Mouse (Mus musculus) cerebellum, adult 2 months (tissue): ENCODE measurements around the gene Cpsf4. TPM values are rescaled to one million over a fixed set of nuclear protein-coding genes. Genes with fewer than 3 reads are reported as not detected.
"Not testable (repeated sequence)": the region's sequence is repeated elsewhere in the genome, so short reads cannot be mapped to it uniquely, and the experiment has no call there.

Experiments
- DNase-seq, 2 experiments: peaks; one replicate each; pipeline ENCODE4 v3.0.0; 2021
- H3K27ac ChIP-seq: fragments of 200-500 bp; 2 replicates; pipeline ENCODE4 v1.5.1; 2012; ENCODE audit warnings: low read length, control low read depth, inconsistent platforms; ENCODE audit not compliant: insufficient read depth
- H3K27me3 ChIP-seq: fragments of 200-500 bp; 2 replicates; pipeline ENCODE4 v1.6.1; 2012; ENCODE audit warnings: inconsistent platforms, mild to moderate bottlenecking, low read length, moderate library complexity; ENCODE audit not compliant: control insufficient read depth, insufficient read depth
- H3K4me1 ChIP-seq: fragments of 200-500 bp; 2 replicates; pipeline ENCODE4 v1.6.1; 2011; ENCODE audit warnings: low read length; ENCODE audit not compliant: control insufficient read depth, insufficient read depth
- H3K4me3 ChIP-seq: fragments of 200-500 bp; replicated peaks from 2 replicates; pipeline ENCODE3; 2011; ENCODE audit warnings: mild to moderate bottlenecking, low read depth, low read length, control low read depth; ENCODE audit not compliant: insufficient read depth
- CTCF ChIP-seq: fragments of 200-500 bp; IDR thresholded peaks from 2 replicates; pipeline ENCODE4 v1.5.1; 2011; ENCODE audit warnings: low read depth, mild to moderate bottlenecking, control low read depth, low read length, moderate library complexity, borderline replicate concordance; ENCODE audit not compliant: insufficient read depth
- POLR2A ChIP-seq: fragments of 200-500 bp; IDR thresholded peaks from 2 replicates; pipeline ENCODE4 v1.6.1; 2011; ENCODE audit warnings: low read length, control low read depth, borderline replicate concordance; ENCODE audit not compliant: insufficient read depth
- WGBS: fragments of 180-500 bp; shearing (Covaris S2); methylation state at CpG from one replicate; pipeline ENCODE4 v1.1.7; 2018; 5-methylcytosine and 5-hydroxymethylcytosine counted together
- polyA plus RNA-seq: library from polyadenylated mRNA; depleted of rRNA; stranded (reverse); fragments of >200 nt; gene quantifications from 2 replicates; pipeline ENCODE4 v1.2.3, GENCODE M21; 2012

Cpsf4 gene
- polyA plus RNA-seq, 1 experiment, result 40.9 TPM

- Histone ChIP-seq H3K4me1 (peaks cover 6% of the 10 kb centered on the region; the same call in 1 of the 2 replicates), H3K4me3 (no peak overlapping the region), H3K27ac (no peak overlapping the region), H3K27me3 (no peaks in the 10 kb centered on the region)
- 96% methylated on average over 6 of the region's 6 CpGs for WGBS
- TF ChIP-seq POLR2A (no peak), CTCF (no peak)
- DNase-seq, result no peak
Observed at GRCm38 (mm10) chr5:145207385-145207784, 40.4 kb downstream of the Cpsf4 start.

- WGBS, result 87% methylated on average over 6 of the region's 6 CpGs
- TF ChIP-seq POLR2A (no peak), CTCF (no peak)
- H3K4me1 ChIP-seq, result peaks cover 6% of the 10 kb centered on the region; the same call in 1 of the 2 replicates
- no peak overlapping the region for H3K27ac ChIP-seq
- no peak overlapping the region for H3K4me3 ChIP-seq
- DNase-seq, result no peak
- no peaks in the 10 kb centered on the region for H3K27me3 ChIP-seq
Observed at GRCm38 (mm10) chr5:145207954-145208353, 40.9 kb downstream of the Cpsf4 start.

- 56% methylated on average over 11 of the region's 11 CpGs for WGBS
- not testable (repeated sequence) for H3K27me3 ChIP-seq, H3K4me3 ChIP-seq, H3K4me1 ChIP-seq, H3K27ac ChIP-seq, DNase-seq
Observed at GRCm38 (mm10) chr5:145208391-145208790, 41.4 kb downstream of the Cpsf4 start.

- Histone ChIP-seq H3K27ac (no peak overlapping the region), H3K4me3 (no peak overlapping the region), H3K27me3 (no peaks in the 10 kb centered on the region), H3K4me1 (no peaks in the 10 kb centered on the region)
- WGBS, result 94% methylated on average over 4 of the region's 4 CpGs
- TF ChIP-seq CTCF, result no peak
- TF ChIP-seq POLR2A, result no peak
- no peak for DNase-seq
Observed at GRCm38 (mm10) chr5:145211340-145211739, 44.3 kb downstream of the Cpsf4 start.

- H3K27me3 ChIP-seq, result no peaks in the 10 kb centered on the region
- H3K4me1 ChIP-seq, result no peaks in the 10 kb centered on the region
- TF ChIP-seq CTCF (no peak), POLR2A (no peak)
- no peak for DNase-seq
- no peak overlapping the region for H3K4me3 ChIP-seq
- 93% methylated on average over 4 of the region's 4 CpGs for WGBS
- H3K27ac ChIP-seq, result no peak overlapping the region
Observed at GRCm38 (mm10) chr5:145212216-145212615, 45.2 kb downstream of the Cpsf4 start.

- no peaks in the 10 kb centered on the region for H3K27me3 ChIP-seq
- H3K4me3 ChIP-seq, result no peak overlapping the region
- no peaks in the 10 kb centered on the region for H3K4me1 ChIP-seq
- no peak overlapping the region for H3K27ac ChIP-seq
- no peak for DNase-seq
- 97% methylated on average over 3 of the region's 3 CpGs for WGBS
- no peak for TF ChIP-seq CTCF
- TF ChIP-seq POLR2A, result no peak
Observed at GRCm38 (mm10) chr5:145213505-145213904, 46.5 kb downstream of the Cpsf4 start.

GRCm38 (mm10) chr5:145214679-145215078, 47.7 kb downstream of the Cpsf4 start:
- Histone ChIP-seq H3K27ac (no peak overlapping the region), H3K4me1 (no peaks in the 10 kb centered on the region), H3K27me3 (no peaks in the 10 kb centered on the region), H3K4me3 (no peak overlapping the region)
- TF ChIP-seq POLR2A, result no peak
- TF ChIP-seq CTCF, result no peak
- 65% methylated on average over 4 of the region's 4 CpGs for whole genome bisulfite sequencing
- DNase-seq, result no peak

GRCm38 (mm10) chr5:145217746-145218145, 50.7 kb downstream of the Cpsf4 start:
- Histone ChIP-seq H3K4me3 (no peak overlapping the region), H3K27ac (no peak overlapping the region), H3K27me3 (no peaks in the 10 kb centered on the region), H3K4me1 (no peaks in the 10 kb centered on the region)
- DNase-seq, result no peak
- no peak for TF ChIP-seq CTCF
- TF ChIP-seq POLR2A, result no peak
- WGBS, result 86% methylated on average over 6 of the region's 6 CpGs
